Mouse (Mus musculus) C2C12 (cell line): Measurements from ENCODE around the gene Cap1.

ENCODE experiments used
- CEBPB ChIP-seq: IDR thresholded peaks from one replicate; pipeline ENCODE4 v1.6.1; 2011; ENCODE audit warnings: low read depth, mild to moderate bottlenecking, control low read depth, moderate library complexity
- CTCF ChIP-seq: IDR thresholded peaks from one replicate; pipeline ENCODE4 v1.5.1; 2011; ENCODE audit not compliant: control insufficient read depth, insufficient read depth, insufficient read length
- MAX ChIP-seq: IDR thresholded peaks from one replicate; pipeline ENCODE4 v1.6.1; 2011; ENCODE audit warnings: mild to moderate bottlenecking, control low read depth
- MYOD1 ChIP-seq: IDR thresholded peaks from one replicate; pipeline ENCODE4 v1.6.1; 2011; ENCODE audit warnings: low read depth; ENCODE audit not compliant: control insufficient read depth, insufficient read length
- MYOG ChIP-seq: IDR thresholded peaks from one replicate; pipeline ENCODE4 v1.6.1; 2011; ENCODE audit not compliant: control insufficient read depth, insufficient read length; ENCODE audit errors: extremely low read depth

GRCm38 (mm10) chr4:122902156-122902555, 16.3 kb upstream of the Cap1 start:
- TF ChIP-seq CTCF (peak; percentile 59), MAX (no peak), MYOD1 (no peak), MYOG (no peak), CEBPB (no peak)
